Comparison of ENCODE assay signal across 9 mouse cellular contexts in genomic region chr13:55510332-55510667, GRCm38 (mm10). TPM values are rescaled to one million over a fixed set of nuclear protein-coding genes. Genes with fewer than 3 reads are reported as not detected.
DNase-seq lines count a peak whose midpoint lies in the region; ATAC-seq and TF ChIP-seq lines count a peak whose summit lies in the region.
"Had no signal": no experiment of that assay in that cellular context is flagged by ENCODE, and none has a peak within 500 bp of the region (broad histone marks: within the 10 kb centered on the region; RNA-seq: fewer than 3 reads in every experiment).

No protein-coding gene starts in this region.

- no peaks in the 10 kb centered on the region for H3K79me2 ChIP-seq in CH12.LX (replicated peaks; ENCODE audit: control insufficient read depth, extremely low read depth, insufficient read depth, poor library complexity, severe bottlenecking)

- TF ChIP-seq EP300 in CH12.LX (IDR thresholded peaks at IDR 0.05; ENCODE audit: low read length) = no peak
- TF ChIP-seq EP300 in liver, postnatal 0 days (IDR thresholded peaks at IDR 0.05; ENCODE audit: low read depth) = no peak

- in situ Hi-C loops in CH12.LX (cut with MboI; ENCODE audit: low pct_ligation_motif_present, low pct_unique_long_range_greater_than_20kb, low sequenced_read_pairs) = no loop called here

- no peak overlapping the region for H3K4me3 ChIP-seq in CH12.LX (replicated peaks in 1 of 3; ENCODE audit: low read depth in 2 of 3, low read length in 2 of 3, poor library complexity in 1 of 3)
- no peak overlapping the region for H3K4me3 ChIP-seq in forebrain, embryonic 16.5 days (replicated peaks; ENCODE audit: low read length)
- H3K4me3 ChIP-seq in liver, postnatal 0 days (ENCODE audit: low read depth, low read length) = no peak overlapping the region

- no peak for TF ChIP-seq POLR2A in CH12.LX (IDR thresholded peaks at IDR 0.05; ENCODE audit: low read depth, low read length)

- no peaks in the 10 kb centered on the region for H3K9me3 ChIP-seq in CH12.LX (replicated peaks; ENCODE audit: low read length)
- H3K9me3 ChIP-seq in forebrain, embryonic 16.5 days (ENCODE audit: control insufficient read depth, low read length) = no peaks in the 10 kb centered on the region
- H3K9me3 ChIP-seq in liver, postnatal 0 days (ENCODE audit: low read length) = no peaks in the 10 kb centered on the region

- no peak for ATAC-seq in forebrain, embryonic 16.5 days
- ATAC-seq in liver, postnatal 0 days = peak; percentile 29
- ATAC-seq in cerebellum, adult (ENCODE audit: insufficient number of reproducible peaks, low FRiP score, low TSS enrichment) = no peak

- dilution Hi-C loops in CH12.LX (cut with MboI; ENCODE audit: extremely low pct_ligation_motif_present, extremely low pct_unique_long_range_greater_than_20kb, low sequenced_read_pairs) = no loop called here

- peaks cover 24 to 38% of the 10 kb centered on the region in 2 experiments for H3K4me1 ChIP-seq in CH12.LX (ENCODE audit: control insufficient read depth in 1 of 2, insufficient read depth in 2 of 2)
- peaks cover 32% of the 10 kb centered on the region for H3K4me1 ChIP-seq in forebrain, embryonic 16.5 days (replicated peaks; ENCODE audit: control insufficient read depth, insufficient read depth, low read length)
- H3K4me1 ChIP-seq in liver, postnatal 0 days (ENCODE audit: insufficient read depth) = peaks cover 32% of the 10 kb centered on the region

- no peak for TF ChIP-seq CTCF in CH12.LX (conservative IDR thresholded peaks at IDR 0.05 in 1 of 2, IDR thresholded peaks at IDR 0.05 in 1 of 2; ENCODE audit: low read depth in 2 of 2, low read length in 2 of 2)
- TF ChIP-seq CTCF in liver, postnatal 0 days (IDR thresholded peaks at IDR 0.05; ENCODE audit: low read depth) = no peak

- peaks cover 34 to 51% of the 10 kb centered on the region in 2 experiments for H3K36me3 ChIP-seq in CH12.LX (replicated peaks in 1 of 2; ENCODE audit: control insufficient read depth in 1 of 2, insufficient read depth in 1 of 2, low read length in 1 of 2)
- peaks cover 6% of the 10 kb centered on the region for H3K36me3 ChIP-seq in forebrain, embryonic 16.5 days (ENCODE audit: control insufficient read depth, insufficient read depth)
- H3K36me3 ChIP-seq in liver, postnatal 0 days (replicated peaks; ENCODE audit: insufficient read depth, low read length) = peaks cover 32% of the 10 kb centered on the region

- H3K27me3 ChIP-seq in CH12.LX (replicated peaks) = peaks cover 11% of the 10 kb centered on the region
- H3K27me3 ChIP-seq in forebrain, embryonic 16.5 days (replicated peaks; ENCODE audit: control insufficient read depth, insufficient read depth, low read length) = no peaks in the 10 kb centered on the region
- 0 out of 2 replicates have a peak, but pooled peaks cover 6% of the 10 kb centered on the region for H3K27me3 ChIP-seq in liver, postnatal 0 days (ENCODE audit: insufficient read depth, low read length)

- DNase-seq in 416B (ENCODE audit: low read depth) = peak; percentile 90
- peak; percentile 41 for DNase-seq in CH12.LX (ENCODE audit: extremely low read depth)
- DNase-seq in liver, postnatal 0 days = peak; percentile 44
- DNase-seq in right cerebral cortex, adult 2 months (ENCODE audit: low spot score in 2 of 2) = no peak
- no peak for DNase-seq in MN1 (ENCODE audit: low spot score)
- DNase-seq: cerebellum, adult 11 months; thymus, adult 18-20 months had no signal

- WGBS in forebrain, embryonic 16.5 days = 18% methylated on average over 3 of the region's 3 CpGs
- 24% methylated on average over 3 of the region's 3 CpGs for WGBS in liver, postnatal 0 days (ENCODE audit: insufficient replicate concordance)

- TF ChIP-seq RAD21 in CH12.LX (IDR thresholded peaks at IDR 0.05; ENCODE audit: low read depth, low read length) = no peak

- no peak overlapping the region for H3K4me2 ChIP-seq in CH12.LX (ENCODE audit: insufficient read depth, low read depth, poor library complexity, severe bottlenecking)
- H3K4me2 ChIP-seq in forebrain, embryonic 16.5 days (ENCODE audit: low read length) = no peak overlapping the region
- 0 out of 2 replicates have a peak overlapping the region, but pooled peaks have one; percentile 98 for H3K4me2 ChIP-seq in liver, postnatal 0 days (ENCODE audit: low read depth, low read length)

- no peak overlapping the region for H3K9ac ChIP-seq in CH12.LX (ENCODE audit: insufficient read depth, low read depth)
- no peak overlapping the region; the same call in 1 of the 2 replicates for H3K9ac ChIP-seq in forebrain, embryonic 16.5 days (replicated peaks; ENCODE audit: low read depth, low read length)
- H3K9ac ChIP-seq in liver, postnatal 0 days (replicated peaks) = no peak overlapping the region

- no peak overlapping the region for H3K27ac ChIP-seq in CH12.LX (ENCODE audit: insufficient read depth, low read depth)
- H3K27ac ChIP-seq in forebrain, embryonic 16.5 days (ENCODE audit: low read length) = 0 out of 2 replicates have a peak overlapping the region, but pooled peaks have one; percentile 24
- H3K27ac ChIP-seq in liver, postnatal 0 days (ENCODE audit: low read depth) = peak overlapping the region; percentile 0; the same call in 1 of the 2 replicates

TF ChIP-seq in CH12.LX, 34 proteins besides CTCF, POLR2A, EP300 and RAD21:
- TF ChIP-seq ELF1 (IDR thresholded peaks at IDR 0.05; ENCODE audit: low read depth, low read length) (no peak), CHD2 (IDR thresholded peaks at IDR 0.05; ENCODE audit: low read length) (no peak), MXI1 (IDR thresholded peaks at IDR 0.05; ENCODE audit: low read depth, low read length) (no peak), MAX (IDR thresholded peaks at IDR 0.05; ENCODE audit: low read length) (no peak), SMC3 (IDR thresholded peaks at IDR 0.05; ENCODE audit: low read depth, low read length) (no peak), KAT2A (IDR thresholded peaks at IDR 0.05; ENCODE audit: insufficient replicate concordance, low read length) (no peak), USF1 (IDR thresholded peaks at IDR 0.05; ENCODE audit: low read depth, low read length) (no peak), BHLHE40 (IDR thresholded peaks at IDR 0.05; ENCODE audit: low read depth, low read length) (no peak), GABPA (IDR thresholded peaks at IDR 0.05; ENCODE audit: insufficient replicate concordance, low read depth, low read length) (no peak), ZNF384 (IDR thresholded peaks at IDR 0.05; ENCODE audit: low read depth, low read length) (no peak), JUN (IDR thresholded peaks at IDR 0.05; ENCODE audit: insufficient read depth, low read depth, low read length) (no peak), E2F4 (IDR thresholded peaks at IDR 0.05; ENCODE audit: insufficient replicate concordance, low read depth, low read length) (no peak), MAZ (IDR thresholded peaks at IDR 0.05; ENCODE audit: low read depth, low read length) (no peak)

RNA-seq across cellular contexts. Expression of gene Pdlim7, which starts 3.2 kb away (rescaled TPM):
- total RNA-seq in CH12.LX (2012; rRNA removed) (8.5 and 8.7 TPM in 2 replicates), CH12.LX (2014; rRNA removed) (6.6 and 11.2 TPM in 2 replicates)
- 26.2 and 32.5 TPM in 2 replicates for polyA plus RNA-seq in CH12.LX (2012; ENCODE audit: insufficient read length, low read depth)
- polyA plus RNA-seq in forebrain, embryonic 16.5 days (2015; fragmentation: Nextera tagmentation; extraction: Ambion mirVana) = 132 and 147 TPM in 2 replicates
- 15.9 and 17.0 TPM in 2 replicates for polyA plus RNA-seq in liver, postnatal 0 days (2015; fragmentation: Nextera tagmentation; extraction: Ambion mirVana)

RNA-seq across cellular contexts. Expression of gene Dok3, which starts 18.8 kb away (rescaled TPM):
- total RNA-seq in CH12.LX (2012; rRNA removed) = 38.4 and 38.8 TPM in 2 replicates
- 9.0 and 9.1 TPM in 2 replicates for total RNA-seq in CH12.LX (2014; rRNA removed)
- 28.1 and 30.3 TPM in 2 replicates for polyA plus RNA-seq in CH12.LX (2012; ENCODE audit: insufficient read length, low read depth)
- 3.1 and 4.6 TPM in 2 replicates for polyA plus RNA-seq in forebrain, embryonic 16.5 days (2015; fragmentation: Nextera tagmentation; extraction: Ambion mirVana)
- 18.1 and 20.2 TPM in 2 replicates for polyA plus RNA-seq in liver, postnatal 0 days (2015; fragmentation: Nextera tagmentation; extraction: Ambion mirVana)

RNA-seq across cellular contexts. Expression of gene Dbn1, which starts 22.4 kb away (rescaled TPM):
- total RNA-seq in CH12.LX (2012; rRNA removed) (1.9 and 3.1 TPM in 2 replicates), CH12.LX (2014; rRNA removed) (0.09 and 0.12 TPM in 2 replicates)
- 0.59 and 0.72 TPM in 2 replicates for polyA plus RNA-seq in CH12.LX (2012; ENCODE audit: insufficient read length, low read depth)
- 792 and 816 TPM in 2 replicates for polyA plus RNA-seq in forebrain, embryonic 16.5 days (2015; fragmentation: Nextera tagmentation; extraction: Ambion mirVana)
- polyA plus RNA-seq in liver, postnatal 0 days (2015; fragmentation: Nextera tagmentation; extraction: Ambion mirVana) = 4.1 and 4.2 TPM in 2 replicates

RNA-seq across cellular contexts. Expression of gene Ddx41, which starts 26.2 kb away (rescaled TPM):
- total RNA-seq in CH12.LX (2012; rRNA removed) (107 and 109 TPM in 2 replicates), CH12.LX (2014; rRNA removed) (56.6 and 59.9 TPM in 2 replicates)
- 95.3 and 107 TPM in 2 replicates for polyA plus RNA-seq in CH12.LX (2012; ENCODE audit: insufficient read length, low read depth)
- 67.3 and 70.6 TPM in 2 replicates for polyA plus RNA-seq in forebrain, embryonic 16.5 days (2015; fragmentation: Nextera tagmentation; extraction: Ambion mirVana)
- polyA plus RNA-seq in liver, postnatal 0 days (2015; fragmentation: Nextera tagmentation; extraction: Ambion mirVana) = 17.0 and 17.2 TPM in 2 replicates

RNA-seq across cellular contexts. Expression of gene Prr7, which starts 46.2 kb away (rescaled TPM):
- total RNA-seq in CH12.LX (2012; rRNA removed) (0.89 and 1.1 TPM in 2 replicates), CH12.LX (2014; rRNA removed) (0.60 and 0.69 TPM in 2 replicates)
- 0.83 and 1.2 TPM in 2 replicates for polyA plus RNA-seq in CH12.LX (2012; ENCODE audit: insufficient read length, low read depth)
- 4.1 and 4.3 TPM in 2 replicates for polyA plus RNA-seq in forebrain, embryonic 16.5 days (2015; fragmentation: Nextera tagmentation; extraction: Ambion mirVana)
- not detected in 2 replicates for polyA plus RNA-seq in liver, postnatal 0 days (2015; fragmentation: Nextera tagmentation; extraction: Ambion mirVana)

Comparison
In these comparisons a context has a peak if more than half of its experiments do, and no peak if none do; other contexts are left out.
1. DNase-seq: peak in 416B (single experiment), CH12.LX (single experiment) and liver, postnatal 0 days (single experiment); none in right cerebral cortex, adult 2 months (0 of 2) and MN1 (single experiment).
2. RNA of gene Dbn1, which starts 22.4 kb away (polyA plus RNA-seq): 792 to 816 TPM in forebrain, embryonic 16.5 days; 4.1 to 4.2 TPM in liver, postnatal 0 days and 0.59 to 0.72 TPM in CH12.LX; every median in the first group is over 100 times any median in the second.